Mouse (Mus musculus) MN1 (cell line): ENCODE measurements around the gene Ddx50.

Experiments used
- DNase-seq: peaks from one replicate; pipeline ENCODE4 v3.0.0-alpha.2; 2016; ENCODE audit warnings: low spot score

Gene Ddx50

GRCm38 (mm10) chr10:62650881-62651810 lies at the start of gene Ddx50:
Gene Ddx50, minus strand, starts transcription at chr10:62651218.
- DNase-seq, result peak; percentile 99

- no peak for DNase-seq
Observed at GRCm38 (mm10) chr10:62692771-62693170, 41.8 kb upstream of the Ddx50 start.

- DNase-seq, result no peak
Observed at GRCm38 (mm10) chr10:62692244-62692643, 41.2 kb upstream of the Ddx50 start.

- DNase-seq, result peak; percentile 53
Observed at GRCm38 (mm10) chr10:62687032-62687674, 36.1 kb upstream of the Ddx50 start.

GRCm38 (mm10) chr10:62683043-62683442 lies 32.0 kb upstream of the Ddx50 start:
- no peak for DNase-seq

- DNase-seq, result no peak
Observed at GRCm38 (mm10) chr10:62679833-62680232, 28.8 kb upstream of the Ddx50 start.

GRCm38 (mm10) chr10:62677329-62677728 lies 26.3 kb upstream of the Ddx50 start:
- no peak for DNase-seq

- no peak for DNase-seq
Observed at GRCm38 (mm10) chr10:62676196-62676595, 25.2 kb upstream of the Ddx50 start.

GRCm38 (mm10) chr10:62672359-62672758 lies 21.3 kb upstream of the Ddx50 start:
- no peak for DNase-seq

GRCm38 (mm10) chr10:62669245-62669644 lies 18.2 kb upstream of the Ddx50 start:
- DNase-seq, result no peak

- no peak for DNase-seq
Observed at GRCm38 (mm10) chr10:62668463-62668862, 17.4 kb upstream of the Ddx50 start.

- no peak for DNase-seq
Observed at GRCm38 (mm10) chr10:62668043-62668442, 17.0 kb upstream of the Ddx50 start.

- DNase-seq, result no peak
Observed at GRCm38 (mm10) chr10:62664963-62665590, 14.1 kb upstream of the Ddx50 start.

GRCm38 (mm10) chr10:62664171-62664570 lies 13.2 kb upstream of the Ddx50 start:
- no peak for DNase-seq

- no peak for DNase-seq
Observed at GRCm38 (mm10) chr10:62656711-62657110, 5.7 kb upstream of the Ddx50 start.

GRCm38 (mm10) chr10:62651961-62652360 lies 943 bp upstream of the Ddx50 start:
- peak; percentile 14 for DNase-seq

GRCm38 (mm10) chr10:62650358-62650782 lies 648 bp downstream of the Ddx50 start:
- DNase-seq, result no peak

- no peak for DNase-seq
Observed at GRCm38 (mm10) chr10:62604161-62604560, 46.9 kb downstream of the Ddx50 start.

GRCm38 (mm10) chr10:62603233-62604030 lies 47.6 kb downstream of the Ddx50 start:
- DNase-seq, result no peak

- DNase-seq, result peak; percentile 92
Observed at GRCm38 (mm10) chr10:62602177-62603040, 48.6 kb downstream of the Ddx50 start, which contains the start of gene Ddx21. Gene Ddx21, minus strand, starts transcription at chr10:62602281.

- no peak for DNase-seq
Observed at GRCm38 (mm10) chr10:62601833-62602176, 49.2 kb downstream of the Ddx50 start.
